Mouse (Mus musculus) right cerebral cortex, adult 18-20 months (tissue): ENCODE measurements at regions not wholly inside any gene's neighbourhood (a gene's known extent, or its start where the extent isn't known, plus 50 kb on each side); places are given as distances from the start of the nearest gene placed in this dataset.

Source experiments
- DNase-seq: peaks from one replicate; pipeline ENCODE4 v3.0.0; 2022; ENCODE audit warnings: mixed read lengths

GRCm38 (mm10) chrX:5765702-5766101, 96.8 kb downstream of the Btbd35f7 start:
- peak; percentile 15 for DNase-seq

- no peak for DNase-seq
These were observed 129.6 kb downstream of the Btbd35f7 start for GRCm38 (mm10) chrX:5798433-5798832.

- DNase-seq: no peak
These were observed 130.0 kb downstream of the Btbd35f7 start for GRCm38 (mm10) chrX:5798902-5799301.

GRCm38 (mm10) chrX:5803181-5803580, 134.3 kb downstream of the Btbd35f7 start:
- peak; percentile 2 for DNase-seq
